35 mouse cellular contexts compared by ENCODE assay signal in the genomic region with DNA sequence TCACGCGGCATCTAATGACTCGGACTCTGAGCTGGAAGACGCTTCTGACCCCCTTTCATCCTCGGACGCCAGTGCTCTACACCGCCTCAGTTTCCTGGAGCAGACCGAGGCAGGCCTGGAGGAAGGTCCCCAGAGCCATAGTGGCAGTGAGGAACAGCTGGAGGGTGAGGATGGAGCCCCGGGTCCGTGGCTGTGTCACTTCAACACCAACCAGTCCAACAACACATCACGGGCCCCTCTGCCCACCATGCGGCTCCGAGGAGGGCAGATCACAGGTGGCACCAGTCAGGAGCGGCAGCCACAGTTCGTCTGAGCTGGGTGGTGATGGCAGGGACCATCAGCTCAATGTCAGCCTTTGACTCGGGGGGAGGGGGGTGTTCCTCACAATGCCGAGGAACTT. TPM values are rescaled to one million over a fixed set of nuclear protein-coding genes. Genes with fewer than 3 reads are reported as not detected.
A peak's percentile ranks its signal among the peaks of the same experiment; 100 is the strongest.
DNase-seq lines count a peak whose midpoint lies in the region; ATAC-seq lines count a peak whose summit lies in the region.
"Had no signal": no experiment of that assay in that cellular context is flagged by ENCODE, and none has a peak within 500 bp of the region (broad histone marks: within the 10 kb centered on the region; RNA-seq: fewer than 3 reads in every experiment).

No protein-coding gene starts in this region.

- H3K4me3 ChIP-seq in embryonic facial prominence, embryonic 13.5 days, result no peak overlapping the region
- H3K4me3 ChIP-seq in embryonic facial prominence, embryonic 10.5 days, result no peak overlapping the region
- H3K4me3 ChIP-seq in heart, embryonic 13.5 days, result no peak overlapping the region
- peak overlapping the region; percentile 83 for H3K4me3 ChIP-seq in megakaryocyte, embryonic 14.5 days (replicated peaks)
- H3K4me3 ChIP-seq in hindbrain, embryonic 16.5 days (ENCODE audit: low read length), result no peak overlapping the region
- H3K4me3 ChIP-seq in midbrain, embryonic 16.5 days (ENCODE audit: low read depth, low read length), result no peak overlapping the region
- H3K4me3 ChIP-seq: embryonic facial prominence, embryonic 15.5 days; gastrocnemius, adult 2 months; kidney, embryonic 15.5 days; left cerebral cortex, adult 2 months; limb, embryonic 12.5 days; midbrain, embryonic 10.5 days; midbrain, embryonic 15.5 days; myocyte; neural tube, embryonic 12.5 days had no signal

- H3K4me1 ChIP-seq in embryonic facial prominence, embryonic 13.5 days, result peaks cover 17% of the 10 kb centered on the region
- H3K4me1 ChIP-seq in embryonic facial prominence, embryonic 10.5 days, result peaks cover 18% of the 10 kb centered on the region; the same call in 1 of the 2 replicates
- H3K4me1 ChIP-seq in heart, embryonic 13.5 days, result peaks cover 31% of the 10 kb centered on the region
- H3K4me1 ChIP-seq in megakaryocyte, embryonic 14.5 days, result peaks cover 99% of the 10 kb centered on the region
- no peaks in the 10 kb centered on the region for H3K4me1 ChIP-seq in hindbrain, embryonic 16.5 days (ENCODE audit: control insufficient read depth, insufficient read depth, low read depth, low read length)
- H3K4me1 ChIP-seq in midbrain, embryonic 16.5 days (ENCODE audit: control insufficient read depth, insufficient read depth, low read length), result no peaks in the 10 kb centered on the region
- H3K4me1 ChIP-seq: limb, embryonic 12.5 days; neural tube, embryonic 12.5 days had no signal

- 0 out of 2 replicates have a peak overlapping the region, but pooled peaks have one; percentile 12 for H3K9ac ChIP-seq in embryonic facial prominence, embryonic 13.5 days
- peak overlapping the region; percentile 2; the same call in 1 of the 2 replicates for H3K9ac ChIP-seq in heart, embryonic 13.5 days
- H3K9ac ChIP-seq in hindbrain, embryonic 16.5 days (ENCODE audit: low read depth, low read length), result peak overlapping the region; percentile 14; the same call in 1 of the 2 replicates
- no peak overlapping the region for H3K9ac ChIP-seq in midbrain, embryonic 16.5 days (ENCODE audit: low read depth, low read length)
- H3K9ac ChIP-seq: embryonic facial prominence, embryonic 15.5 days; kidney, embryonic 15.5 days; liver, embryonic 14.5 days; midbrain, embryonic 15.5 days; neural tube, embryonic 12.5 days had no signal

- H3K27me3 ChIP-seq in embryonic facial prominence, embryonic 13.5 days, result no peaks in the 10 kb centered on the region
- H3K27me3 ChIP-seq in embryonic facial prominence, embryonic 10.5 days (replicated peaks; ENCODE audit: low read depth, poor library complexity, severe bottlenecking), result no peaks in the 10 kb centered on the region
- H3K27me3 ChIP-seq in heart, embryonic 13.5 days (replicated peaks), result no peaks in the 10 kb centered on the region
- no peaks in the 10 kb centered on the region for H3K27me3 ChIP-seq in megakaryocyte, embryonic 14.5 days (replicated peaks)
- no peaks in the 10 kb centered on the region for H3K27me3 ChIP-seq in hindbrain, embryonic 16.5 days (replicated peaks; ENCODE audit: control insufficient read depth, insufficient read depth, low read length)
- no peaks in the 10 kb centered on the region for H3K27me3 ChIP-seq in midbrain, embryonic 16.5 days (ENCODE audit: control insufficient read depth, insufficient read depth, low read depth, low read length)
- H3K27me3 ChIP-seq: embryonic facial prominence, embryonic 15.5 days; kidney, embryonic 15.5 days; limb, embryonic 12.5 days; midbrain, embryonic 15.5 days; neural tube, embryonic 12.5 days had no signal

- H3K4me2 ChIP-seq in embryonic facial prominence, embryonic 13.5 days, result no peak overlapping the region
- H3K4me2 ChIP-seq in heart, embryonic 13.5 days, result no peak overlapping the region
- H3K4me2 ChIP-seq in hindbrain, embryonic 16.5 days (ENCODE audit: low read length), result no peak overlapping the region
- no peak overlapping the region for H3K4me2 ChIP-seq in midbrain, embryonic 16.5 days (ENCODE audit: low read length)
- H3K4me2 ChIP-seq: embryonic facial prominence, embryonic 15.5 days; heart, embryonic 11.5 days; kidney, embryonic 15.5 days; limb, embryonic 12.5 days; midbrain, embryonic 15.5 days; neural tube, embryonic 12.5 days had no signal

- ATAC-seq in embryonic facial prominence, embryonic 13.5 days (ENCODE audit: insufficient number of reproducible peaks, insufficient read depth, low FRiP score, low TSS enrichment, low read depth), result no peak
- no peak for ATAC-seq in heart, embryonic 13.5 days (ENCODE audit: extremely low read depth, insufficient number of reproducible peaks, low FRiP score, low TSS enrichment)
- ATAC-seq in megakaryocyte, adult 5-6 weeks (ENCODE audit: poor library complexity, severe bottlenecking), result no peak
- ATAC-seq in hindbrain, embryonic 16.5 days, result no peak
- no peak for ATAC-seq in midbrain, embryonic 16.5 days
- ATAC-seq: forebrain, embryonic 14.5 days; inflammation-experienced regulatory T-cells, adult 6 months; midbrain, embryonic 15.5 days had no signal

- 86% methylated on average over 17 of the region's 17 CpGs for WGBS in embryonic facial prominence, embryonic 13.5 days
- WGBS in embryonic facial prominence, embryonic 10.5 days, result 90% methylated on average over 17 of the region's 17 CpGs
- 81% methylated on average over 17 of the region's 17 CpGs for WGBS in heart, embryonic 13.5 days
- WGBS in hindbrain, embryonic 16.5 days, result 86% methylated on average over 17 of the region's 17 CpGs
- WGBS in midbrain, embryonic 16.5 days, result 92% methylated on average over 17 of the region's 17 CpGs

- no peaks in the 10 kb centered on the region for H3K9me3 ChIP-seq in embryonic facial prominence, embryonic 13.5 days
- no peaks in the 10 kb centered on the region for H3K9me3 ChIP-seq in embryonic facial prominence, embryonic 10.5 days
- no peaks in the 10 kb centered on the region for H3K9me3 ChIP-seq in heart, embryonic 13.5 days
- no peaks in the 10 kb centered on the region for H3K9me3 ChIP-seq in megakaryocyte, embryonic 14.5 days
- H3K9me3 ChIP-seq in hindbrain, embryonic 16.5 days (ENCODE audit: control insufficient read depth, low read length), result no peaks in the 10 kb centered on the region
- no peaks in the 10 kb centered on the region for H3K9me3 ChIP-seq in midbrain, embryonic 16.5 days (replicated peaks; ENCODE audit: control insufficient read depth, low read length, poor library complexity, severe bottlenecking)
- H3K9me3 ChIP-seq: embryonic facial prominence, embryonic 15.5 days; kidney, embryonic 15.5 days; limb, embryonic 12.5 days; midbrain, embryonic 10.5 days; midbrain, embryonic 15.5 days; neural tube, embryonic 12.5 days had no signal

- no peak for DNase-seq in embryonic facial prominence, embryonic 10.5 days (ENCODE audit: low spot score)
- no peak for DNase-seq in heart, adult 9 months (ENCODE audit: low spot score in 2 of 2)
- DNase-seq: adrenal gland, postnatal 14 days; cerebellum, adult 11-12 months; cerebellum, adult 9-11 months; embryo, embryonic 11 days; gastrocnemius, adult 2 months; gastrocnemius, postnatal 36 days; heart, postnatal 4 days; kidney, adult 18-20 months; kidney, postnatal 25 days; lung, adult 2 months; lung, postnatal 10 days; right cerebral cortex, adult 18-20 months; right cerebral cortex, postnatal 4 days; thymus, postnatal 4 days had no signal

- no peak overlapping the region for H3K27ac ChIP-seq in embryonic facial prominence, embryonic 13.5 days
- no peak overlapping the region for H3K27ac ChIP-seq in embryonic facial prominence, embryonic 10.5 days (replicated peaks)
- H3K27ac ChIP-seq in heart, embryonic 13.5 days (replicated peaks), result no peak overlapping the region
- H3K27ac ChIP-seq in hindbrain, embryonic 16.5 days (ENCODE audit: low read depth, low read length), result no peak overlapping the region
- no peak overlapping the region for H3K27ac ChIP-seq in midbrain, embryonic 16.5 days (ENCODE audit: low read length)
- H3K27ac ChIP-seq: embryonic facial prominence, embryonic 15.5 days; gastrocnemius, adult 2 months; kidney, embryonic 15.5 days; left cerebral cortex, adult 2 months; limb, embryonic 12.5 days; liver, embryonic 14.5 days; macrophage; midbrain, embryonic 10.5 days; midbrain, embryonic 15.5 days; neural tube, embryonic 12.5 days had no signal

- H3K36me3 ChIP-seq in embryonic facial prominence, embryonic 13.5 days, result peaks cover 14% of the 10 kb centered on the region
- H3K36me3 ChIP-seq in embryonic facial prominence, embryonic 10.5 days (replicated peaks), result peaks cover 58% of the 10 kb centered on the region
- H3K36me3 ChIP-seq in heart, embryonic 13.5 days, result peaks cover 36% of the 10 kb centered on the region
- H3K36me3 ChIP-seq in megakaryocyte, embryonic 14.5 days (replicated peaks; ENCODE audit: low read length), result peaks cover 99% of the 10 kb centered on the region
- peaks cover 8% of the 10 kb centered on the region for H3K36me3 ChIP-seq in hindbrain, embryonic 16.5 days (ENCODE audit: control insufficient read depth, insufficient read depth, low read length)
- H3K36me3 ChIP-seq in midbrain, embryonic 16.5 days (ENCODE audit: control insufficient read depth, insufficient read depth, low read length), result peaks cover 7% of the 10 kb centered on the region

RNA-seq across cellular contexts. Expression of a gene that starts 8.9 kb away (rescaled TPM):
- polyA plus RNA-seq in embryonic facial prominence, embryonic 13.5 days (2015; fragmentation: Nextera tagmentation; extraction: Ambion mirVana), result 247 and 265 TPM in 2 replicates
- 312 and 316 TPM in 2 replicates for polyA plus RNA-seq in embryonic facial prominence, embryonic 10.5 days (2016; fragmentation: Nextera tagmentation; extraction: Ambion mirVana)
- 149 and 154 TPM in 2 replicates for polyA plus RNA-seq in heart, embryonic 13.5 days (2015; fragmentation: Nextera tagmentation; extraction: Ambion mirVana)
- polyA plus RNA-seq in megakaryocyte, embryonic 14.5 days (2012; ENCODE audit: insufficient read depth, low replicate concordance), result 147 and 260 TPM in 2 replicates
- 70.2 and 70.7 TPM in 2 replicates for total RNA-seq in megakaryocyte, adult 5-6 weeks (2015)
- 58.4 and 69.2 TPM in 2 replicates for total RNA-seq in megakaryocyte, adult 5-6 weeks (2017)
- 141 and 143 TPM in 2 replicates for polyA plus RNA-seq in hindbrain, embryonic 16.5 days (2015; fragmentation: Nextera tagmentation; extraction: Ambion mirVana)
- polyA plus RNA-seq in midbrain, embryonic 16.5 days (2015; fragmentation: Nextera tagmentation; extraction: Ambion mirVana), result 124 and 131 TPM in 2 replicates

RNA-seq across cellular contexts. Expression of a gene that starts 14.3 kb away (rescaled TPM):
- polyA plus RNA-seq in embryonic facial prominence, embryonic 13.5 days (2015; fragmentation: Nextera tagmentation; extraction: Ambion mirVana), result 3.9 and 4.6 TPM in 2 replicates
- 11.2 and 11.3 TPM in 2 replicates for polyA plus RNA-seq in embryonic facial prominence, embryonic 10.5 days (2016; fragmentation: Nextera tagmentation; extraction: Ambion mirVana)
- polyA plus RNA-seq in heart, embryonic 13.5 days (2015; fragmentation: Nextera tagmentation; extraction: Ambion mirVana), result 5.5 and 6.5 TPM in 2 replicates
- polyA plus RNA-seq in megakaryocyte, embryonic 14.5 days (2012; ENCODE audit: insufficient read depth, low replicate concordance), result 375 and 477 TPM in 2 replicates
- 135 and 140 TPM in 2 replicates for total RNA-seq in megakaryocyte, adult 5-6 weeks (2015)
- 235 and 237 TPM in 2 replicates for total RNA-seq in megakaryocyte, adult 5-6 weeks (2017)
- polyA plus RNA-seq in hindbrain, embryonic 16.5 days (2015; fragmentation: Nextera tagmentation; extraction: Ambion mirVana), result 1.7 and 2.2 TPM in 2 replicates
- polyA plus RNA-seq in midbrain, embryonic 16.5 days (2015; fragmentation: Nextera tagmentation; extraction: Ambion mirVana), result 1.2 TPM in 2 replicates

RNA-seq across cellular contexts. Expression of a gene that starts 16.2 kb away (rescaled TPM):
- 445 and 488 TPM in 2 replicates for polyA plus RNA-seq in embryonic facial prominence, embryonic 13.5 days (2015; fragmentation: Nextera tagmentation; extraction: Ambion mirVana)
- 618 and 672 TPM in 2 replicates for polyA plus RNA-seq in embryonic facial prominence, embryonic 10.5 days (2016; fragmentation: Nextera tagmentation; extraction: Ambion mirVana)
- 691 and 741 TPM in 2 replicates for polyA plus RNA-seq in heart, embryonic 13.5 days (2015; fragmentation: Nextera tagmentation; extraction: Ambion mirVana)
- 3,942 and 9,172 TPM in 2 replicates for polyA plus RNA-seq in megakaryocyte, embryonic 14.5 days (2012; ENCODE audit: insufficient read depth, low replicate concordance)
- 259 and 303 TPM in 2 replicates for total RNA-seq in megakaryocyte, adult 5-6 weeks (2015)
- total RNA-seq in megakaryocyte, adult 5-6 weeks (2017), result 375 and 378 TPM in 2 replicates
- polyA plus RNA-seq in hindbrain, embryonic 16.5 days (2015; fragmentation: Nextera tagmentation; extraction: Ambion mirVana), result 601 and 643 TPM in 2 replicates
- 509 and 552 TPM in 2 replicates for polyA plus RNA-seq in midbrain, embryonic 16.5 days (2015; fragmentation: Nextera tagmentation; extraction: Ambion mirVana)

RNA-seq across cellular contexts. Expression of a gene that starts 34.4 kb away (rescaled TPM):
- 2.2 and 2.6 TPM in 2 replicates for polyA plus RNA-seq in embryonic facial prominence, embryonic 13.5 days (2015; fragmentation: Nextera tagmentation; extraction: Ambion mirVana)
- polyA plus RNA-seq in embryonic facial prominence, embryonic 10.5 days (2016; fragmentation: Nextera tagmentation; extraction: Ambion mirVana), result 2.9 and 3.2 TPM in 2 replicates
- polyA plus RNA-seq in heart, embryonic 13.5 days (2015; fragmentation: Nextera tagmentation; extraction: Ambion mirVana), result 2.2 and 2.6 TPM in 2 replicates
- polyA plus RNA-seq in megakaryocyte, embryonic 14.5 days (2012; ENCODE audit: insufficient read depth, low replicate concordance), result 47.4 and 62.2 TPM in 2 replicates
- 32.6 and 34.7 TPM in 2 replicates for total RNA-seq in megakaryocyte, adult 5-6 weeks (2015)
- total RNA-seq in megakaryocyte, adult 5-6 weeks (2017), result 33.6 and 37.4 TPM in 2 replicates
- 4.2 and 5.1 TPM in 2 replicates for polyA plus RNA-seq in hindbrain, embryonic 16.5 days (2015; fragmentation: Nextera tagmentation; extraction: Ambion mirVana)
- polyA plus RNA-seq in midbrain, embryonic 16.5 days (2015; fragmentation: Nextera tagmentation; extraction: Ambion mirVana), result 4.1 and 4.8 TPM in 2 replicates

RNA-seq across cellular contexts. Expression of a gene that starts 42.4 kb away (rescaled TPM):
- 298 and 319 TPM in 2 replicates for polyA plus RNA-seq in embryonic facial prominence, embryonic 13.5 days (2015; fragmentation: Nextera tagmentation; extraction: Ambion mirVana)
- 234 and 253 TPM in 2 replicates for polyA plus RNA-seq in embryonic facial prominence, embryonic 10.5 days (2016; fragmentation: Nextera tagmentation; extraction: Ambion mirVana)
- polyA plus RNA-seq in heart, embryonic 13.5 days (2015; fragmentation: Nextera tagmentation; extraction: Ambion mirVana), result 264 and 271 TPM in 2 replicates
- 1,011 and 1,303 TPM in 2 replicates for polyA plus RNA-seq in megakaryocyte, embryonic 14.5 days (2012; ENCODE audit: insufficient read depth, low replicate concordance)
- 174 and 175 TPM in 2 replicates for total RNA-seq in megakaryocyte, adult 5-6 weeks (2015)
- total RNA-seq in megakaryocyte, adult 5-6 weeks (2017), result 286 and 299 TPM in 2 replicates
- 30.5 and 38.9 TPM in 2 replicates for polyA plus RNA-seq in hindbrain, embryonic 16.5 days (2015; fragmentation: Nextera tagmentation; extraction: Ambion mirVana)
- polyA plus RNA-seq in midbrain, embryonic 16.5 days (2015; fragmentation: Nextera tagmentation; extraction: Ambion mirVana), result 25.7 and 26.2 TPM in 2 replicates

Comparison
In these comparisons a context has a peak if more than half of its experiments do, and no peak if none do; other contexts are left out.
1. RNA of a gene that starts 14.3 kb away (polyA plus RNA-seq): 375 to 477 TPM in megakaryocyte, embryonic 14.5 days; 11.2 to 11.3 TPM in embryonic facial prominence, embryonic 10.5 days, 5.5 to 6.5 TPM in heart, embryonic 13.5 days, 3.9 to 4.6 TPM in embryonic facial prominence, embryonic 13.5 days, 1.7 to 2.2 TPM in hindbrain, embryonic 16.5 days and 1.2 TPM in midbrain, embryonic 16.5 days; every median in the first group is over 10 times any median in the second.